Mouse (Mus musculus) heart, adult 2 months (tissue): ENCODE results near the gene Kremen1. TPM values are rescaled to one million over a fixed set of nuclear protein-coding genes. Genes with fewer than 3 reads are reported as not detected.
A peak's percentile ranks its signal among the peaks of the same experiment; 100 is the strongest.

Source experiments
- DNase-seq, 2 experiments: peaks; one replicate each; pipeline ENCODE4 v3.0.0; 2021
- H3K27ac ChIP-seq: fragments of 200-600 bp; 2 replicates; pipeline ENCODE4 v1.8.1; 2022
- H3K27me3 ChIP-seq: fragments of 200-500 bp; 2 replicates; pipeline ENCODE4 v1.6.1; 2012; ENCODE audit warnings: mild to moderate bottlenecking, low read length, inconsistent platforms, mixed read lengths; ENCODE audit not compliant: control insufficient read depth, insufficient read depth
- H3K36me3 ChIP-seq: fragments of 200-500 bp; 2 replicates; pipeline ENCODE4 v1.6.1; 2012; ENCODE audit warnings: low read length, inconsistent platforms; ENCODE audit not compliant: control insufficient read depth, insufficient read depth
- H3K4me1 ChIP-seq: fragments of 200-500 bp; 2 replicates; pipeline ENCODE4 v1.6.1; 2011; ENCODE audit warnings: low read length; ENCODE audit not compliant: control insufficient read depth, insufficient read depth
- H3K4me3 ChIP-seq: fragments of 200-600 bp; 2 replicates; pipeline ENCODE4 v1.8.1; 2022
- H3K79me2 ChIP-seq: fragments of 200-500 bp; replicated peaks from 2 replicates; pipeline ENCODE4 v1.6.1; 2012; ENCODE audit warnings: mild to moderate bottlenecking, inconsistent platforms, low read length, moderate library complexity, mixed read lengths; ENCODE audit not compliant: control insufficient read depth, insufficient read depth
- H3K9ac ChIP-seq: fragments of 200-500 bp; 2 replicates; pipeline ENCODE4 v1.6.1; 2012; ENCODE audit warnings: low read depth, mild to moderate bottlenecking, control low read depth, inconsistent platforms, low read length, mixed read lengths
- CTCF ChIP-seq: fragments of 200-600 bp; IDR thresholded peaks from 2 replicates; pipeline ENCODE4 v1.8.1; 2022; ENCODE audit warnings: antibody characterized with exemption, mild to moderate bottlenecking, moderate library complexity
- EP300 ChIP-seq: fragments of 200-500 bp; IDR thresholded peaks from 2 replicates; pipeline ENCODE4 v1.6.1; 2011; ENCODE audit warnings: low read depth, low read length, control low read depth; ENCODE audit not compliant: insufficient read depth
- POLR2A ChIP-seq: fragments of 200-500 bp; IDR thresholded peaks from 2 replicates; pipeline ENCODE4 v1.6.1; 2011; ENCODE audit warnings: mild to moderate bottlenecking, low read depth, low read length, control low read depth; ENCODE audit not compliant: insufficient read depth
- WGBS: fragments of 180-500 bp; shearing (Covaris S2); methylation state at CpG from one replicate; pipeline ENCODE4 v1.1.7; 2018; 5-methylcytosine and 5-hydroxymethylcytosine counted together
- intact Hi-C: fragments of 180-260 bp; cut with DNase I; formaldehyde crosslinking; loops from one replicate; pipeline ENCODE4 v1.15.1; 2025
- polyA plus RNA-seq: library from polyadenylated mRNA; depleted of rRNA; stranded (reverse); fragments of >200 nt; gene quantifications from 2 replicates; pipeline ENCODE4 v1.2.3, GENCODE M21; 2012
- total RNA-seq, 2 experiments: library from RNA; stranded (reverse); gene quantifications; 2 replicates each; pipeline ENCODE4 v1.2.3; 2021

The Kremen1 gene
- total and polyA plus RNA-seq, 3 experiments, result 59.7 to 93.9 (median 80.3) TPM

GRCm38 (mm10) chr11:5179391-5179790 lies 82.0 kb downstream of the Kremen1 start:
- DNase-seq, result no peak
- 49% methylated on average over 8 of the region's 8 CpGs for WGBS
- Histone ChIP-seq H3K4me3 (no peak overlapping the region), H3K4me1 (peaks cover 1% of the 10 kb centered on the region; the same call in 1 of the 2 replicates), H3K79me2 (no peaks in the 10 kb centered on the region), H3K36me3 (no peaks in the 10 kb centered on the region), H3K27ac (no peak overlapping the region), H3K9ac (no peak overlapping the region), H3K27me3 (no peaks in the 10 kb centered on the region)
- intact Hi-C loops, result no loop called here
- no peak for TF ChIP-seq CTCF
- TF ChIP-seq POLR2A, result no peak

- Histone ChIP-seq H3K79me2 (no peaks in the 10 kb centered on the region), H3K27ac (no peak overlapping the region), H3K4me3 (no peak overlapping the region), H3K36me3 (no peaks in the 10 kb centered on the region), H3K9ac (no peak overlapping the region), H3K27me3 (no peaks in the 10 kb centered on the region), H3K4me1 (peaks cover 1% of the 10 kb centered on the region; the same call in 1 of the 2 replicates)
- TF ChIP-seq CTCF (no peak), POLR2A (no peak), EP300 (no peak)
- intact Hi-C loops, result no loop called here
- whole genome bisulfite sequencing, result 48% methylated on average over 12 of the region's 12 CpGs
- DNase-seq, result peak in 1 of 2 experiments; percentile 47
Observed at GRCm38 (mm10) chr11:5177171-5177570, 84.2 kb downstream of the Kremen1 start.

- intact Hi-C loops, result no loop called here
- Histone ChIP-seq H3K27me3 (no peaks in the 10 kb centered on the region), H3K27ac (no peak overlapping the region), H3K9ac (no peak overlapping the region), H3K4me1 (peaks cover under 1% of the 10 kb centered on the region; the same call in 1 of the 2 replicates), H3K36me3 (no peaks in the 10 kb centered on the region), H3K79me2 (no peaks in the 10 kb centered on the region), H3K4me3 (no peak overlapping the region)
- DNase-seq, result no peak
- no peak for TF ChIP-seq EP300
- TF ChIP-seq CTCF, result no peak
- no peak for TF ChIP-seq POLR2A
- 78% methylated on average over 8 of the region's 8 CpGs for WGBS
Observed at GRCm38 (mm10) chr11:5176685-5177084, 84.7 kb downstream of the Kremen1 start.

GRCm38 (mm10) chr11:5175866-5176265 lies 85.5 kb downstream of the Kremen1 start:
- H3K79me2 ChIP-seq, result no peaks in the 10 kb centered on the region
- no peak for TF ChIP-seq EP300
- no peak for TF ChIP-seq POLR2A
- no peak for TF ChIP-seq CTCF
- H3K4me3 ChIP-seq, result no peak overlapping the region
- no peaks in the 10 kb centered on the region; the same call in 1 of the 2 replicates for H3K4me1 ChIP-seq
- WGBS, result 79% methylated on average over 2 of the region's 2 CpGs
- no peaks in the 10 kb centered on the region for H3K36me3 ChIP-seq
- no peak overlapping the region for H3K27ac ChIP-seq
- DNase-seq, result no peak
- no peaks in the 10 kb centered on the region for H3K27me3 ChIP-seq
- intact Hi-C loops, result no loop called here
- H3K9ac ChIP-seq, result no peak overlapping the region

- H3K27ac ChIP-seq, result no peak overlapping the region
- no peak overlapping the region for H3K4me3 ChIP-seq
- no peaks in the 10 kb centered on the region for H3K27me3 ChIP-seq
- DNase-seq, result no peak
- no peak overlapping the region for H3K9ac ChIP-seq
- intact Hi-C loops, result no loop called here
- no peaks in the 10 kb centered on the region; the same call in 1 of the 2 replicates for H3K4me1 ChIP-seq
- no peaks in the 10 kb centered on the region for H3K36me3 ChIP-seq
- no peaks in the 10 kb centered on the region for H3K79me2 ChIP-seq
- 90% methylated on average over 7 of the region's 7 CpGs for WGBS
- TF ChIP-seq EP300, result no peak
- TF ChIP-seq POLR2A, result no peak
- no peak for TF ChIP-seq CTCF
Observed at GRCm38 (mm10) chr11:5175141-5175540, 86.2 kb downstream of the Kremen1 start.

- no peak for TF ChIP-seq POLR2A
- TF ChIP-seq EP300, result no peak
- no peak for TF ChIP-seq CTCF
- no peaks in the 10 kb centered on the region for H3K4me1 ChIP-seq
- H3K27ac ChIP-seq, result no peak overlapping the region
- no peaks in the 10 kb centered on the region for H3K36me3 ChIP-seq
- no peak for DNase-seq
- no peak overlapping the region for H3K9ac ChIP-seq
- WGBS, result 46% methylated on average over 3 of the region's 3 CpGs
- intact Hi-C loops, result no loop called here
- H3K79me2 ChIP-seq, result no peaks in the 10 kb centered on the region
- H3K27me3 ChIP-seq, result no peaks in the 10 kb centered on the region
- H3K4me3 ChIP-seq, result no peak overlapping the region
Observed at GRCm38 (mm10) chr11:5172861-5173260, 88.5 kb downstream of the Kremen1 start.
